Mouse (Mus musculus) naive thymus-derived CD4-positive, alpha-beta T cell, adult 2 months (primary cell): Measurements from ENCODE around the gene Alox12b.
A peak's percentile ranks its signal among the peaks of the same experiment; 100 is the strongest.

Experiments used
- DNase-seq: peaks from one replicate; pipeline ENCODE4 v3.0.0-alpha.2; 2011; ENCODE audit warnings: low read depth

Alox12b gene

GRCm38 (mm10) chr11:69178525-69178924 lies 21.7 kb downstream of the Alox12b start:
- no peak for DNase-seq

- DNase-seq: no peak
Measured at GRCm38 (mm10) chr11:69179512-69179911, 22.7 kb downstream of the Alox12b start.

GRCm38 (mm10) chr11:69180120-69180519 lies 23.3 kb downstream of the Alox12b start:
- DNase-seq: no peak

- no peak for DNase-seq
Measured at GRCm38 (mm10) chr11:69185031-69185430, 28.2 kb downstream of the Alox12b start.

GRCm38 (mm10) chr11:69185936-69186335 lies 29.1 kb downstream of the Alox12b start:
- DNase-seq: no peak

GRCm38 (mm10) chr11:69192840-69193239 lies 36.1 kb downstream of the Alox12b start:
- peak; percentile 73 for DNase-seq

- peak; percentile 38 for DNase-seq
Measured at GRCm38 (mm10) chr11:69196766-69197165, 40.0 kb downstream of the Alox12b start.

GRCm38 (mm10) chr11:69197194-69197593 lies 40.4 kb downstream of the Alox12b start:
- DNase-seq: peak; percentile 61

- DNase-seq: no peak
Measured at GRCm38 (mm10) chr11:69197743-69198142, 41.0 kb downstream of the Alox12b start, which contains the start of gene Alox8. Alox8 (minus strand) TSS chr11:69197843.

GRCm38 (mm10) chr11:69199251-69199650 lies 42.5 kb downstream of the Alox12b start:
- DNase-seq: no peak

GRCm38 (mm10) chr11:69200231-69200630 lies 43.4 kb downstream of the Alox12b start:
- DNase-seq: no peak

- no peak for DNase-seq
Measured at GRCm38 (mm10) chr11:69202469-69203230, 45.9 kb downstream of the Alox12b start.

- no peak for DNase-seq
Measured at GRCm38 (mm10) chr11:69211431-69211830, 54.6 kb downstream of the Alox12b start.

- no peak for DNase-seq
Measured at GRCm38 (mm10) chr11:69217411-69217810, 60.6 kb downstream of the Alox12b start.

GRCm38 (mm10) chr11:69218661-69219060 lies 61.9 kb downstream of the Alox12b start:
- DNase-seq: no peak
